ENCODE assay signal across 23 mouse cellular contexts in the genomic region with DNA sequence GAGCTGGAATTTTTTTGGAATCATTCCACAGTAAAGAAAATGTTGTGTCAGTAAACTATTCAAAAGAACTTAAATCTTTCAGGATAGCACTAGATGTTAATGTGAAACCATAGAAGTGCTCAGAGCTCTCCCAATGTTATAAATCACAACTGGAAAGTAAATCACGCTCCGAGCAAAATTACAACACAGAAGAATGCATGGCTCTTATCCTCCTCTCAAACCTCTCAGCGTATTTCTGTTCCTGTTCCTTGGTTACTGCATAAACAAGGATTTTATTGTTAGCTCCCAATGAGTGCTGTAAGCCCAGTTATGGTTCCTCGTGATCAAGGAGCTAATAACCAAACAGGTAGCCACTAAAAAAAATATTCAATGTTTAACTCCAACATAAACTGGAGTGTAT.
"Had no signal": no experiment of that assay in that cellular context is flagged by ENCODE, and none has a peak within 500 bp of the region (broad histone marks: within the 10 kb centered on the region; RNA-seq: fewer than 3 reads in every experiment).

No protein-coding gene starts in this region.

- DNase-seq: kidney, adult 2 months; kidney, postnatal 10 days; layer of hippocampus, adult 9-11 months; liver; lung, adult 18-20 months; lung, postnatal 10 days; lung, postnatal 36 days; retina, postnatal 1 day; right cerebral cortex, postnatal 25 days; spleen, adult 18-20 months; thymus, postnatal 36 days had no signal

- H3K4me1 ChIP-seq: limb, embryonic 10.5 days; limb, embryonic 13.5 days; liver, embryonic 12.5 days; liver, embryonic 15.5 days; lung, embryonic 15.5 days; megakaryocyte, embryonic 14.5 days; midbrain, embryonic 12.5 days; neural tube, embryonic 13.5 days; stomach, embryonic 15.5 days had no signal

- ATAC-seq: liver, embryonic 12.5 days; midbrain, embryonic 16.5 days had no signal

- H3K27ac ChIP-seq: layer of hippocampus, adult 2 months; limb, embryonic 10.5 days; limb, embryonic 13.5 days; liver, embryonic 12.5 days; liver, embryonic 15.5 days; lung, embryonic 15.5 days; midbrain, embryonic 12.5 days; neural tube, embryonic 13.5 days; stomach, embryonic 15.5 days had no signal

- H3K4me2 ChIP-seq: limb, embryonic 13.5 days; liver, embryonic 12.5 days; liver, embryonic 15.5 days; lung, embryonic 15.5 days; midbrain, embryonic 12.5 days; neural tube, embryonic 13.5 days; stomach, embryonic 15.5 days had no signal

- H3K9ac ChIP-seq: limb, embryonic 13.5 days; liver, embryonic 12.5 days; liver, embryonic 15.5 days; lung, embryonic 15.5 days; midbrain, embryonic 12.5 days; neural tube, embryonic 13.5 days; stomach, embryonic 15.5 days had no signal

- H3K36me3 ChIP-seq: limb, embryonic 10.5 days; limb, embryonic 13.5 days; liver, embryonic 12.5 days; liver, embryonic 15.5 days; lung, embryonic 15.5 days; midbrain, embryonic 12.5 days; neural tube, embryonic 13.5 days; stomach, embryonic 15.5 days had no signal

- H3K27me3 ChIP-seq: limb, embryonic 13.5 days; liver, embryonic 12.5 days; liver, embryonic 15.5 days; lung, embryonic 15.5 days; megakaryocyte, embryonic 14.5 days; midbrain, embryonic 12.5 days; neural tube, embryonic 13.5 days; stomach, embryonic 15.5 days had no signal

- H3K4me3 ChIP-seq: layer of hippocampus, adult 2 months; limb, embryonic 10.5 days; limb, embryonic 13.5 days; liver, embryonic 12.5 days; liver, embryonic 15.5 days; lung, embryonic 15.5 days; megakaryocyte, embryonic 14.5 days; midbrain, embryonic 12.5 days; myocyte; neural tube, embryonic 13.5 days; stomach, embryonic 15.5 days had no signal

- H3K9me3 ChIP-seq: limb, embryonic 10.5 days; limb, embryonic 13.5 days; liver, embryonic 12.5 days; liver, embryonic 15.5 days; lung, embryonic 15.5 days; midbrain, embryonic 12.5 days; neural tube, embryonic 13.5 days; stomach, embryonic 15.5 days had no signal
